Mouse (Mus musculus): Measurements from ENCODE around the gene Ift81.

GRCm38 (mm10) chr5:122520254-122521129, 93.8 kb downstream of the Ift81 start:
- TF ChIP-seq CTCF (IDR thresholded peaks at IDR 0.05; ENCODE audit: low read depth): no peak
- TF ChIP-seq EP300 (IDR thresholded peaks at IDR 0.05; ENCODE audit: low read depth): no peak
